Mouse (Mus musculus): ENCODE data around the gene Sox2. TPM values are rescaled to one million over a fixed set of nuclear protein-coding genes. Genes with fewer than 3 reads are reported as not detected.

Sox2 gene
- total RNA-seq (2017) = not detected in 2 replicates

- 0 out of 4 replicates have a peak, but pooled peaks of 1 of the 2 experiments have one; percentile 9 for ATAC-seq (replicated peaks in 1 of 2; ENCODE audit: insufficient read depth in 1 of 2, low FRiP score in 2 of 2, low TSS enrichment in 1 of 2, low read depth in 1 of 2, poor library complexity in 2 of 2, severe bottlenecking in 2 of 2)
These were observed at the start of gene Sox2 for GRCm38 (mm10) chr3:34649726-34650620. Gene Sox2, plus strand, starts transcription at chr3:34650405.

- ATAC-seq (replicated peaks in 1 of 2; ENCODE audit: insufficient read depth in 1 of 2, low FRiP score in 2 of 2, low TSS enrichment in 1 of 2, low read depth in 1 of 2, poor library complexity in 2 of 2, severe bottlenecking in 2 of 2) = no peak
These were observed 49.1 kb upstream of the Sox2 start for GRCm38 (mm10) chr3:34601116-34601515.

- ATAC-seq (replicated peaks in 1 of 2; ENCODE audit: insufficient read depth in 1 of 2, low FRiP score in 2 of 2, low TSS enrichment in 1 of 2, low read depth in 1 of 2, poor library complexity in 2 of 2, severe bottlenecking in 2 of 2) = no peak
These were observed 36.1 kb upstream of the Sox2 start for GRCm38 (mm10) chr3:34614107-34614506.

GRCm38 (mm10) chr3:34615526-34615925 lies 34.7 kb upstream of the Sox2 start:
- ATAC-seq (replicated peaks in 1 of 2; ENCODE audit: insufficient read depth in 1 of 2, low FRiP score in 2 of 2, low TSS enrichment in 1 of 2, low read depth in 1 of 2, poor library complexity in 2 of 2, severe bottlenecking in 2 of 2) = no peak

- no peak for ATAC-seq (replicated peaks in 1 of 2; ENCODE audit: insufficient read depth in 1 of 2, low FRiP score in 2 of 2, low TSS enrichment in 1 of 2, low read depth in 1 of 2, poor library complexity in 2 of 2, severe bottlenecking in 2 of 2)
These were observed 31.3 kb upstream of the Sox2 start for GRCm38 (mm10) chr3:34618934-34619333.

- ATAC-seq (replicated peaks in 1 of 2; ENCODE audit: insufficient read depth in 1 of 2, low FRiP score in 2 of 2, low TSS enrichment in 1 of 2, low read depth in 1 of 2, poor library complexity in 2 of 2, severe bottlenecking in 2 of 2) = no peak
These were observed 30.1 kb upstream of the Sox2 start for GRCm38 (mm10) chr3:34620121-34620520.

- ATAC-seq (replicated peaks in 1 of 2; ENCODE audit: insufficient read depth in 1 of 2, low FRiP score in 2 of 2, low TSS enrichment in 1 of 2, low read depth in 1 of 2, poor library complexity in 2 of 2, severe bottlenecking in 2 of 2) = no peak
These were observed 25.4 kb upstream of the Sox2 start for GRCm38 (mm10) chr3:34624721-34625270.

- no peak for ATAC-seq (replicated peaks in 1 of 2; ENCODE audit: insufficient read depth in 1 of 2, low FRiP score in 2 of 2, low TSS enrichment in 1 of 2, low read depth in 1 of 2, poor library complexity in 2 of 2, severe bottlenecking in 2 of 2)
These were observed 23.7 kb upstream of the Sox2 start for GRCm38 (mm10) chr3:34626521-34626920.

GRCm38 (mm10) chr3:34630031-34630430 lies 20.2 kb upstream of the Sox2 start:
- ATAC-seq (replicated peaks in 1 of 2; ENCODE audit: insufficient read depth in 1 of 2, low FRiP score in 2 of 2, low TSS enrichment in 1 of 2, low read depth in 1 of 2, poor library complexity in 2 of 2, severe bottlenecking in 2 of 2) = no peak

- no peak for ATAC-seq (replicated peaks in 1 of 2; ENCODE audit: insufficient read depth in 1 of 2, low FRiP score in 2 of 2, low TSS enrichment in 1 of 2, low read depth in 1 of 2, poor library complexity in 2 of 2, severe bottlenecking in 2 of 2)
These were observed 19.5 kb upstream of the Sox2 start for GRCm38 (mm10) chr3:34630736-34631135.

- ATAC-seq (replicated peaks in 1 of 2; ENCODE audit: insufficient read depth in 1 of 2, low FRiP score in 2 of 2, low TSS enrichment in 1 of 2, low read depth in 1 of 2, poor library complexity in 2 of 2, severe bottlenecking in 2 of 2) = no peak
These were observed 13.2 kb upstream of the Sox2 start for GRCm38 (mm10) chr3:34636958-34637357.

GRCm38 (mm10) chr3:34637481-34637880 lies 12.7 kb upstream of the Sox2 start:
- ATAC-seq (replicated peaks in 1 of 2; ENCODE audit: insufficient read depth in 1 of 2, low FRiP score in 2 of 2, low TSS enrichment in 1 of 2, low read depth in 1 of 2, poor library complexity in 2 of 2, severe bottlenecking in 2 of 2) = no peak

- ATAC-seq (replicated peaks in 1 of 2; ENCODE audit: insufficient read depth in 1 of 2, low FRiP score in 2 of 2, low TSS enrichment in 1 of 2, low read depth in 1 of 2, poor library complexity in 2 of 2, severe bottlenecking in 2 of 2) = no peak
These were observed 12.3 kb upstream of the Sox2 start for GRCm38 (mm10) chr3:34637926-34638325.

- no peak for ATAC-seq (replicated peaks in 1 of 2; ENCODE audit: insufficient read depth in 1 of 2, low FRiP score in 2 of 2, low TSS enrichment in 1 of 2, low read depth in 1 of 2, poor library complexity in 2 of 2, severe bottlenecking in 2 of 2)
These were observed 11.9 kb upstream of the Sox2 start for GRCm38 (mm10) chr3:34638344-34638743.

- 0 out of 4 replicates have a peak, but pooled peaks of 1 of the 2 experiments have one; percentile 19 for ATAC-seq (replicated peaks in 1 of 2; ENCODE audit: insufficient read depth in 1 of 2, low FRiP score in 2 of 2, low TSS enrichment in 1 of 2, low read depth in 1 of 2, poor library complexity in 2 of 2, severe bottlenecking in 2 of 2)
These were observed 11.0 kb upstream of the Sox2 start for GRCm38 (mm10) chr3:34639031-34639872.

GRCm38 (mm10) chr3:34639873-34640270 lies 10.3 kb upstream of the Sox2 start:
- ATAC-seq (replicated peaks in 1 of 2; ENCODE audit: insufficient read depth in 1 of 2, low FRiP score in 2 of 2, low TSS enrichment in 1 of 2, low read depth in 1 of 2, poor library complexity in 2 of 2, severe bottlenecking in 2 of 2) = no peak

GRCm38 (mm10) chr3:34640276-34640675 lies 9.9 kb upstream of the Sox2 start:
- no peak for ATAC-seq (replicated peaks in 1 of 2; ENCODE audit: insufficient read depth in 1 of 2, low FRiP score in 2 of 2, low TSS enrichment in 1 of 2, low read depth in 1 of 2, poor library complexity in 2 of 2, severe bottlenecking in 2 of 2)

Data from hematopoietic stem cell, adult 5-6 weeks (primary cell).